Mouse (Mus musculus) lung, postnatal 0 days (tissue): Measurements from ENCODE around the gene Wdr24. TPM values are rescaled to one million over a fixed set of nuclear protein-coding genes. Genes with fewer than 3 reads are reported as not detected.
A peak's percentile ranks its signal among the peaks of the same experiment; 100 is the strongest.

ENCODE experiments used
- ATAC-seq: fragments of 200-750 bp; cut with Nextera tagmentation; 2 replicates; pipeline ENCODE4 v1.8.0; 2017; ENCODE audit warnings: moderate library complexity
- DNase-seq: peaks from one replicate; pipeline ENCODE4 v3.0.0-alpha.2; 2016; ENCODE audit warnings: low spot score
- H3K27ac ChIP-seq: fragments of 300-500 bp; sonication (generic); 2 replicates; pipeline ENCODE4 v1.5.1; 2014; ENCODE audit warnings: antibody characterized with exemption, mild to moderate bottlenecking, low read length, mixed read lengths
- H3K27me3 ChIP-seq: fragments of 300-500 bp; sonication (generic); replicated peaks from 2 replicates; pipeline ENCODE4 v1.6.1; 2014; ENCODE audit warnings: low read length, mixed read lengths; ENCODE audit not compliant: insufficient read depth
- H3K36me3 ChIP-seq: fragments of 300-500 bp; sonication (generic); 2 replicates; pipeline ENCODE4 v1.6.1; 2014; ENCODE audit warnings: low read length, mixed read lengths; ENCODE audit not compliant: insufficient read depth
- H3K4me1 ChIP-seq: fragments of 300-500 bp; sonication (generic); 2 replicates; pipeline ENCODE4 v1.6.1; 2014; ENCODE audit warnings: antibody characterized with exemption, low read depth, low read length, mixed read lengths; ENCODE audit not compliant: insufficient read depth
- H3K4me2 ChIP-seq: fragments of 300-500 bp; sonication (generic); replicated peaks from 2 replicates; pipeline ENCODE4 v1.6.1; 2014; ENCODE audit warnings: low read depth, mild to moderate bottlenecking, low read length, moderate library complexity, mixed read lengths
- H3K4me3 ChIP-seq: fragments of 300-500 bp; sonication (generic); 2 replicates; pipeline ENCODE4 v1.5.1; 2014; ENCODE audit warnings: low read depth, low read length
- H3K9ac ChIP-seq: fragments of 300-500 bp; sonication (generic); replicated peaks from 2 replicates; pipeline ENCODE4 v1.6.1; 2014; ENCODE audit warnings: low read depth, mild to moderate bottlenecking
- H3K9me3 ChIP-seq: fragments of 300-500 bp; sonication (generic); 2 replicates; pipeline ENCODE4 v1.6.1; 2016; ENCODE audit warnings: low read length, mixed read lengths
- CTCF ChIP-seq: IDR thresholded peaks from 2 replicates; pipeline ENCODE4 v1.5.1; 2016; ENCODE audit warnings: antibody characterized with exemption, mild to moderate bottlenecking
- EP300 ChIP-seq: IDR thresholded peaks from 2 replicates; pipeline ENCODE4 v1.6.1; 2016; ENCODE audit warnings: antibody characterized with exemption, mild to moderate bottlenecking, control low read depth
- WGBS: fragments of 180-500 bp; shearing (Covaris S2); extraction: QIAGEN DNeasy Blood & Tissue Kit; methylation state at CpG from one replicate; pipeline ENCODE4 v1.1.7; 2014; 5-methylcytosine and 5-hydroxymethylcytosine counted together
- polyA plus RNA-seq: library from polyadenylated mRNA; unstranded; fragments of >200 nt; fragmentation: Nextera tagmentation; extraction: Ambion mirVana; gene quantifications from 2 replicates; pipeline ENCODE4 v1.2.1, GENCODE M21; 2015

Gene Wdr24
- polyA plus RNA-seq, 1 experiment from 2014 or later: 14.9 TPM

GRCm38 (mm10) chr17:25843122-25843521 is 19.7 kb downstream of the Wdr24 start:
- DNase-seq: no peak
- Histone ChIP-seq H3K4me2 (peak overlapping the region; percentile 89), H3K9ac (no peak overlapping the region; the same call in 1 of the 2 replicates), H3K27me3 (no peaks in the 10 kb centered on the region), H3K36me3 (peaks cover 13% of the 10 kb centered on the region; the same call in 1 of the 2 replicates), H3K27ac (no peak overlapping the region), H3K4me3 (no peak overlapping the region), H3K4me1 (0 out of 2 replicates have a peak, but pooled peaks cover 4% of the 10 kb centered on the region), H3K9me3 (no peaks in the 10 kb centered on the region)
- 81% methylated on average over 4 of the region's 4 CpGs for WGBS
- no peak for TF ChIP-seq EP300
- TF ChIP-seq CTCF: no peak
- no peak for ATAC-seq

GRCm38 (mm10) chr17:25843636-25844395 is 20.4 kb downstream of the Wdr24 start:
- Histone ChIP-seq H3K4me1 (0 out of 2 replicates have a peak, but pooled peaks cover 4% of the 10 kb centered on the region), H3K9me3 (no peaks in the 10 kb centered on the region), H3K27me3 (no peaks in the 10 kb centered on the region), H3K4me3 (peak overlapping the region; percentile 77), H3K9ac (peak overlapping the region; percentile 63), H3K27ac (peak overlapping the region; percentile 81), H3K4me2 (peak overlapping the region; percentile 89), H3K36me3 (peaks cover 13% of the 10 kb centered on the region; the same call in 1 of the 2 replicates)
- 2% methylated on average over 33 of the region's 38 CpGs for WGBS
- no peak for DNase-seq
- no peak for TF ChIP-seq EP300
- no peak for TF ChIP-seq CTCF
- peak; percentile 42 for ATAC-seq

GRCm38 (mm10) chr17:25844396-25844901 is 21.0 kb downstream of the Wdr24 start, which contains the start of gene Rhot2:
TSS of gene Rhot2 (minus strand) at chr17:25844851.
- peak within 1 kb of the TSS; percentile 63 for H3K9ac ChIP-seq
- H3K4me2 ChIP-seq: peak within 1 kb of the TSS; percentile 89
- H3K27me3 ChIP-seq: no peaks in the 10 kb centered on the region
- peak within 1 kb of the TSS; percentile 77 for H3K4me3 ChIP-seq
- peaks cover 13% of the 10 kb centered on the region; the same call in 1 of the 2 replicates for H3K36me3 ChIP-seq
- DNase-seq: peak; percentile 98
- TF ChIP-seq CTCF (peak; percentile 81), EP300 (no peak)
- 0 out of 2 replicates have a peak, but pooled peaks cover 4% of the 10 kb centered on the region for H3K4me1 ChIP-seq
- H3K27ac ChIP-seq: peak within 1 kb of the TSS; percentile 81
- WGBS: 3% methylated on average over 18 of the region's 21 CpGs
- no peaks in the 10 kb centered on the region for H3K9me3 ChIP-seq
- peak; percentile 99 for ATAC-seq

GRCm38 (mm10) chr17:25860229-25860628 is 36.8 kb downstream of the Wdr24 start:
- H3K4me3 ChIP-seq: no peak overlapping the region
- TF ChIP-seq EP300 (no peak), CTCF (no peak)
- H3K9ac ChIP-seq: no peak overlapping the region
- peaks cover 4% of the 10 kb centered on the region; the same call in 1 of the 2 replicates for H3K4me1 ChIP-seq
- WGBS: 90% methylated on average over 6 of the region's 6 CpGs
- ATAC-seq: no peak
- H3K27ac ChIP-seq: no peak overlapping the region
- no peak for DNase-seq
- H3K27me3 ChIP-seq: no peaks in the 10 kb centered on the region
- H3K9me3 ChIP-seq: no peaks in the 10 kb centered on the region
- no peak overlapping the region for H3K4me2 ChIP-seq
- no peaks in the 10 kb centered on the region for H3K36me3 ChIP-seq

GRCm38 (mm10) chr17:25860832-25861703 is 37.6 kb downstream of the Wdr24 start, which contains the start of gene Wdr90:
TSS of gene Wdr90 (minus strand) at chr17:25861501.
- peak; percentile 96 for DNase-seq
- Histone ChIP-seq H3K27me3 (no peaks in the 10 kb centered on the region), H3K36me3 (no peaks in the 10 kb centered on the region), H3K27ac (peak within 1 kb of the TSS; percentile 71), H3K4me1 (peaks cover 4% of the 10 kb centered on the region; the same call in 1 of the 2 replicates), H3K9me3 (no peaks in the 10 kb centered on the region), H3K4me3 (peak within 1 kb of the TSS; percentile 58), H3K4me2 (peak within 1 kb of the TSS; percentile 92), H3K9ac (peak within 1 kb of the TSS; percentile 55)
- 6% methylated on average over 61 of the region's 65 CpGs for WGBS
- TF ChIP-seq CTCF (peak; percentile 58), EP300 (no peak)
- ATAC-seq: peak; percentile 98
